Mouse (Mus musculus) brain, adult 2 months (tissue): ENCODE data around the gene Grid2.

Source experiments
- DNase-seq: peaks from one replicate; pipeline ENCODE4 v3.0.0; 2011; ENCODE audit warnings: low read depth, low spot score

Gene Grid2

DNA sequence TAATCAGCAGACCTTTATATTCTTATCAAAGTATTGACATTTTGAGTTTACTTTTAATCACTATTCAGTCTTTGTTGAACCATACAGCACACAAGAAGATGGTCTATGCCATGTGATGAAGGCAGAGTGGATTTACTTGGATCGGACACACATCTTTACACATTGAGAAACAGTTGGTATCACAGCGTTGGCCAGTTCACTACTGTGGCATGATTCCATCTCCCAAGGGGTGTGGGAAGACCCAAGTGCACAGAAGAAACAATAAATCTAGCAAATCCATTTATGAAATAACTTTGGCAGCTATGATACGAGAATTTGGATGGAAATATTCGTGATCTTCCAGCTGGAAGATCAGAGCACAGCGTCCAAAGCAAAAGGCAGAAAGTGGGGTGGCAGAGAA, 792.3 kb downstream of the Grid2 start:
- peak; percentile 40 for DNase-seq

DNA sequence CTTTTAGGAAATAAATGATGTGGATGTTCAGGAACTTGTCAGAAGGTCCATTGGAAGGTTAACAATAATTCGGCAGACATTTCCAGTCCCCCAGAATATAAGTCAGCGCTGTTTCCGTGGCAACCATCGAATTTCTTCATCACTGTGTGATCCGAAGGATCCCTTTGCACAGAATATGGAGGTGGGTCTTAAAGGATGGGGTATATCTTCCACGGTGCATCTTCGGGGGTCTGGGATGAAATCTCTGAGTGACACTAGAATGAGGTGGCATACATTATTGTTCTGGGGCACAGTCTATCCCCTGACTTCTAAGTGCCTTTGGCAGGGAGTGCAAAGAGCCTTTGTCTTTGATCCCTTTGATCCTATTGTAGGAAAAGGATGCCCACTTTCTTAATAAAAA, 808.2 kb downstream of the Grid2 start:
- no peak for DNase-seq

DNA sequence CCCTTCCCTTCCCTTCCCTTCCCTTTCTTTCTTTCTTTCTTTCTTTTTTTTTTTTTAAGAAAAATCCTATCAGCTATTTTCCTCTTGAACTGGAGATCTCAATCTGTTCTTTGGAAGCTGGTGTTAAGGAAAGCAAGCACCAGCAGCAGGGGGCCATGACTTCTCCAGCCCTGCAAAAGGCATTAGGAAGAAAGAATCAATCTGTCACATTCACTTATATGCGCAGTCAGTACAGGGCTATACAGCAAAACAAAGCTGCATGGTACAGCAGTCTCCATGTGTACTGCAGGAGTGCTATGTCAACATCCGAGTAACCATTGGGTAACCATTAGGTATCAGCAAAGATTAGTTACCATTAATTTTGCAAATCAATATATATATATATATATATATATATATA, 809.0 kb downstream of the Grid2 start:
- DNase-seq, result no peak

DNA sequence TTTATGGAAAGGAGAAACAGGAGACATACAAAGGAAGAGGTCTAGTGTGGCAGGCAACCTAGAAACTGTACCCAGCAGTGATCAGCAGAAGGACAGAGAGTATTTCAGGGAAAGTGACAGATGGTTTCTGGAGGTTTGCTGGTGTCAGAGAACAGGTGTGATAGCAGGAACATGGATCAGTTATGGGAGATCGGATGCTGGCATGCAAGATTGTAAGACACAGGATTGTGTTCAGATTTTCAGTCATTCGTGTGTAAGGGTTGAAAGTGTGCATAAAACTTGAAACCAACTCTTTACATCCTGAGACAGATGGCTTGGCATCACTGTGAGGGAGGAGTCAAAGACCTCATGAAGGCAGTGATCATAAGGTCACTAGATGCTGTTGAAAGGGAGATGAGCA, 817.7 kb downstream of the Grid2 start:
- peak; percentile 50 for DNase-seq

DNA sequence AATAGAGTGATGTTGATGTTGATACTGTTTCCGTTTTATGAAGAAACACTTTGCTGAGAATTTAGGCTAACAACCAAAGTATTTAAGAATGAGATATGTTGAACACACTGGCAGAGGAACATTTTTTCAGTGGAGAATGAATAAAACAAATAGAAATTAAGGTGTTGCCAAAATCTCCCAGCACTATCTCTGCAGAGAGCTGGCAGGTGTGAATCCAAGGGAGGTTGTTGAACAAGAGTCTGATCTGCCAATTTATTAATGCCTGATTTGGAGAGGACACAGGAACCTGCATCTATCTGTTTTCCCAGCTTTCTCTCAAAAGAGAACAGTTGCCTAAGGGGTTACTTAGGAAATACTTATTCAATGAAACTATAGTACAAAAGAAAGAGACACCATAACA, 822.2 kb downstream of the Grid2 start:
- peak; percentile 26 for DNase-seq

DNA sequence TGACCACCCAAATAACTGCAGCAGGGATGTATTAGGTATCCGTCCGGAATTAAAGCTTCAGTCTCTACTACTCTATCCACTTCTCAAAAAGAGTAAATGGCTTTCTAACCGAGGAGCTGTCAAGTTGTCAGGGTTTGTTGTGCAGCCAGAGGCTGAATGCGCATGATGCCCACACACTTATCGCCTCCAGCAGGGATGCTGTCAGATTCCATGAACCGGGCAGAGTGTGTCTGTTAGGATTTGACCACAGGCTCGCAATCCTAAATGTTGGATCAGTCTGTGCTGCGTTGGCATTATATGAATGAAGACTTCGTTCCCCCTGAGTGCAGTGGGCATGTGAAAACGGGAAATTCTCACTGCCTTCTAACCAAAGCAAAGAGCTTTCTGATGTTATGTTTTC, 843.0 kb downstream of the Grid2 start:
- peak; percentile 17 for DNase-seq

DNA sequence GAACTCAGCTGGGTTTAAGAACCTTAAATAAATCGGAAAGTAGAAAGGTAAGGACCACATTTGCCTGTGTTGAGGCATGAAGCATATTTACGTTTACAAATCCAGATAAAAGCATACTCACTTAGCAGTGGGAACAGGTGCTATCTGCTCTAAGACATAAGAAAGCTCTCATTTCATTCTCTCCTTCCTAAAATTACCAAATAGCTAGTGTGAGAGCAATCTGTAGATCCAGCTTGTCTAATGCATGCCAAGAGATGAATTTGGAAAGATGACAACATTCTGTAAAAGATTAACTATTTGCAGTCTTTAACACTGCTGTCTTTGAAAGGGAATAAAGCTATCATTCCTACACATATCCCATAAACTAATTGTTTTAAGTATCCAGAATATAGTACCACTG, 858.9 kb downstream of the Grid2 start:
- DNase-seq, result peak; percentile 29

DNA sequence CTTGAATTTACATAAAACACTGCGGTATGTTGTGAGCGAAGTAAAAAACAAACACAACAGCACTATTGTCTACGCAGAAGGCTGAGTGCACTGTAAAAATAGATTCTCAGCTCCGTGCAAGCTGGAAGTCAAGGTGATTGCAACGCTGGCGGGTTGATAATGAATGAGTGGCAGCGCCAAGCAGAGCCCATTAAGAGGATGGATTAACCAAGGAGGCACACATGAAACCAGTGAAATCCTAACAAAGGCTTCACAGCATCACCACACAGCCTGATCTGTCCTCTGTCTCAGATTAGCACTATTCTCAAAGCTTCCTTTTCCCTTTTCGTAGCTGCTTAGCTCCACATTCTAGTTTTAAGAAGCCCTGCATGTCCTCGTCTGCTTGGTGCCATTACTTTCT, 880.6 kb downstream of the Grid2 start:
- no peak for DNase-seq

DNA sequence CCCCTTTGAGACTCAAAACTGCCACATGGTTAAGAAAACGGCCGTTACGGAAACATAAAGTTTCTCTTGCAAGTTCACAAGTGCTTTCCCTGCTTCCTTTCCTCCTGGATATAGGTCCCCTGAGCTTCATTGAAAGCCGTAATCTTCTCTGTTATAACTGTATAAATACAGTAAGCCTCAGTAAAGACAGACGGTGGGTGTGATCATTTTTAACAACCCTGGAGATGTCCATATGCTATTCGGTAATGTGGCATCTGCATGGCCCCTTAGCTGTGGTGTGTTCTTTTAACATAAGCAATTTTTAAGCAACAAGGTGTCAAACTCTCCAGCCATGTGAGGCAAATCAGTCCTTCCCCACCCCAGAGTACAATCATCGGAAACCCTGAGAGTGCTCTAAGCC, 892.9 kb downstream of the Grid2 start:
- peak; percentile 1 for DNase-seq

DNA sequence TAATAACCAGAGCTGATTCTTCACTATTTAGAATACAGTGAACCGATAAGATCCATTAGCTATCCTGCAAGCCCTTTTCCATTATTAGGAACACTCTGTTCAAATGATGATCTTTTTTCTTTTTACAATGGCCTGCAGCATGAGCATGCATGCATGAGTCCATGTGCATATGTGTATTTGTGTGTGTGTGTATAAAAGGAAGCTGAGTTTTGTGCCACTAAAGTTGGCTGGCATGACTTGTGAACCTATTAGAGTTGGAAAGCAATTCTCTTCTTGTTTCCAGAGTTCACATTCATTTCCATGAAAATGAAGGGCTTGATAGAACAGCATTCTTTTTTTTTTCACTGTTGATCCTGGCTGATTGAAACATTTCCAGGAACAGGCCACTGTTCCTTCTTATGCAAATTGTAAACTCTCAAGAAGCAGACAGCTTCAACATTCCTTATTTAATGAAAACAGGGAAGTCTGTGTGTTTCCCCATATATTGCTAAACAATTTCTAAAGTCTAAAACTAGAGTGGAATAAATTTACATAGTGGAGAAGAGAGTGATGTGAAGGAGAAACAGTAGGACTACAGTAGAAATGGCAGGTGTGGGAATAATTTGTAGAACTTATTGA, 919.4 kb downstream of the Grid2 start:
- no peak for DNase-seq

DNA sequence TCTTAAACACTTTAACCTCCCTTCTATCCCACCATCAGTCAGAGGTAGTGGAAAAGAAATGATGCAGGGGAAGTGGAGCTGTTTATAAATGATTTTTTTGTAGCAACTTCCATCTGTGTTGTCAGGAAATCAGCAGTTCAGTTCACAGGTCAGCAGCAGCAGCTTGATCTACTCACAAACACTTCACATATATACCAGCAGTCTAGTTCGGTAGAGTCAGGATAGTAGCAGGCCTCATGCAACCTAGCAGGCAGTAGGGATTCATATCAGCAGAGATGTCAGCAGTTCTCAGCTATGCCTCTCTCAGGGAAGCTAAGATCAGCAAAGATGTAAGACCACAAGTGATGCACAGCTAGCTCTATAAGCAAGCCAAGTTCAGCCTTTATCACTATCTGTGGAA, 938.0 kb downstream of the Grid2 start:
- DNase-seq, result no peak

DNA sequence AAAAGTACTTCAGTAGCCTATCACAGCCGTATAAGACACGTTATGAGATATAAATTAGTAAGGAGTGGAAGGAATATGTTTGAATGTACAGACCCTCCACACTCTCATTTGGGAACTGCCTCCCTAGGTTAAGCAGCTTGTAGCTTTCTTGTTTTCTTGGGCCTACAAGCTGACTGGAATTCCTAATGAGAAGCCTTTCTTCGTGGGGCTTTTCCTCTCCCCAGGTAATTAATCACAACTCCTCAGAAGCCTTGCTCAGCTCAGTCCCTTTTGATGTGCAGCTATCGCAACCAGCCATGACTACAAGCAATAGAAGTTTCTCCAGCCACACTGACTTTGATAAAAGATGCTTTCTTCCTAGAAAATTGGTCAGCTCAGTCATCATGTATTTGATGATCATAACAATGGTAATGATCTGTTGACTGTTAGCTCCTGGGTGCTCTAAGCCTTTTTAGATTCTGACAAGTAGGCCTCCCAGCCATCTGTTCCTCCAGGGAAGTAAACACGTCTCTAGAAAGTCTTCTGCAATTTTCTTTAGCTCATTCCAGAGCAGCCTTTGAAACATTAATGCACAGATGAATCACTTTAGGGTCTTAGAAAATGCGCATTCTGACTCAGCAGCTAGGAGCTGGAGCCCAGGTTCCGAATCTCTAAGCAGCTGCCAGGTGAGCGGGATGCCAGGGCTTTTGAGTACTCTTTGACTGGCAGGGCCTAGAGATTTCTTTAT, 946.9 kb downstream of the Grid2 start:
- DNase-seq, result peak; percentile 70

DNA sequence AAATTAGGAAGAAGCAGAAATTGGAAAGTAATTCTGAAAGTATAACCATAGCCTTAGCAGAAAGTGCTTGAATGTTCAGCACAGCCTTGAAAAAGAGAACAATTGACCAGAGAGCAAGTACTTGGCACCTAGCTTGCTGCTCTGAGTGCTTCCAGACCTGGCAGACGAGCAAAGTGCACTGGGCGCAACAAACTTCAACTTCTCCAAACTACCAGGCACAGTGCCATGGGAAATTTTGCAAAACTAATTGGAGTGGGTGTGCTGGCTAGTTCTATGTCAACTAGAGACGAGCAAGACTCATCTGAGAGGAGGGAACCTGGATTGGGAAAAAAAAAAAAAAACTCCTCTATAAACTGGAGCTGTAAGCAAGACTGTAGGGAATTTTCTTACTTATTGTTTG, 980.7 kb downstream of the Grid2 start:
- DNase-seq, result peak; percentile 19

DNA sequence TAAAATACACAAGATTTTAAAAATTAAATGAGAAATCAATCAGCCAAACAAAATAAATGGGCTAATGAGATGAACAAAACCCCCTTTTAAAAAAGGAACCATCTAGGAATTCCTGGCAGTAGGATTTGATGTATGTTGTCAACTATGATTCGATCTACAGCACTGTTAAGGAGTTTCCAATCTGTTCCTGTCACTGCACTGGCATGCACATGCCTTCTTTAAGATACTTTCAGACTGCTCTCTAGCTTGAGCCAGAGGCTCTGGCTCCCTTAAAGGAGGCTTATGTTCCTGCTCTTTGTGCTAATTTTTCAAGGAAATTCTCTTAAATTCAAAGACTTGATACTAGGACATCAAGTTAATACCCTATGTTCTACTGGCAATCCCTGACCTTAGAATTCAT, 984.9 kb downstream of the Grid2 start:
- DNase-seq, result no peak

DNA sequence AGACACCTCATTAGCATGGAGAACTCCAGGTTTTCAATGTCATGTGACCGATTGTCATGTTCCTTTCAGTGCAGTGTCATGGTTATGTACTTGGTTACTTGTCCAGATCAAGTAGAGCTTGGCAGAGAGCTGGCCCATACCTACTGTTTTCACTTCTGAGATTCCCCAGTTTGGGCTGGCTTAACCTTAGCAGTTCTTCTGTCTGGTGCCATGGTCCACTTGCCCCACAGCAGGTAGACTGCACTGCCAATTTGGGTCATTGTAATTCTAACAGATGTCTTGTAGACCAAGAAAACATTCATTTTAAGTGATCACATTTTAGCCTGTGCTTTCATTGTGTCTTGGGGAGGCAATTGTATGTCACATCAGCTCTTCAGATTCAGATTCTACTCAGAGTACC, 990.3 kb downstream of the Grid2 start:
- no peak for DNase-seq

DNA sequence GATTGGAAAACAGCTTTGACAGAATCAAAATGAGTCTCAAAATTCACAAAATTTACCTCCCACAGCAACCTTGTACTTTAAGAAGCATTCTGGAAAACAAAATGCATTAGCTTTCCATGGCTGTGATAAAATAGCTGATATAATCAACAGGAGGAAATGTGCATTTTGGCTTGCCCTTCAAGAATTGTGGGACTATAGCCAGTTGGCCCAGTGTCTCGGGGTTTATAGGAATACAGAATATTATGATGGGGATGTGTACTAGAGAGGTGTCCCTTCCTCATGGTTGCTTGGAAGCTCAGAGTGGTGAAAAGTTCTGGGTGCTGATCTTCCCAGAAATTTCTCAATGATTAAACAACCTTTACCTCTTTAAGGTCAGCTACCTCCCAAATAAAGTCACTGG, 995.4 kb downstream of the Grid2 start:
- peak; percentile 21 for DNase-seq

DNA sequence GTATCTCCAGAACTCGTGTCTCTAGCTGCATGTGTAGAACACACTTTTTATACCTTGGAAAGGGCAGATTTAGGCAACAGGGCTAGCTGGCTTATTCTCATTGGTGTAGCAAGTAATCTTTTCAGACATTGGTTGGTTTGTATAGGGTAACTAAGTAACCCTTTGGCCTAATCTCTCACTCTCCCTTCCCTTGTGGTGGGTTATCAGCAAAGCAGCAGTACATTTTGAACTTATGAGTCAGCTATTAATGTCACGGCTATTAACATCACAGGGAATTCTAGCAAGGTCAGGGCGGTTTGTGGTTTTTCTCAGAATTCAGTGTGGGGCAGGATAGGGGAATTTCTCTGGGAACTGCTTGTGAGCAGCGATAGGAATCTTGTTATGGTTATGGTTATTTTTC, 1007.8 kb downstream of the Grid2 start:
- no peak for DNase-seq

DNA sequence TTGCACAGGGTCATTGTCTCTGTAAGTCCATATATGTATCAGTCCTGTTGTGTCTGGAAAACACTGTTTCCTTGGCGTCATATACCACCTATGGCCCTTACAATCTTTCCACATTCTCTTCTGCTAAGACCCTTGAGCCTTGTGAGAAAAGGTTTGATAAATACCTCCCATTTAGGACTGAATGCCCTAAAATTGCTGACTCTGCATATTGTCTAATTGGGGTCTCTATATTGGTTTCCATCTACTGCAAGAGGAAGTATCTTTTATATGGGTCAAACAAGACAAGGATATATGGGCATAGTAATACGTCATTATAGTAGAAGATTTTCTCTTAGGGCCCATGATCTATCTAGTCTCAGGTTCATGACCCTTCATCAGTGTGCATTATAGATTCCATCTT, 1008.5 kb downstream of the Grid2 start:
- no peak for DNase-seq

DNA sequence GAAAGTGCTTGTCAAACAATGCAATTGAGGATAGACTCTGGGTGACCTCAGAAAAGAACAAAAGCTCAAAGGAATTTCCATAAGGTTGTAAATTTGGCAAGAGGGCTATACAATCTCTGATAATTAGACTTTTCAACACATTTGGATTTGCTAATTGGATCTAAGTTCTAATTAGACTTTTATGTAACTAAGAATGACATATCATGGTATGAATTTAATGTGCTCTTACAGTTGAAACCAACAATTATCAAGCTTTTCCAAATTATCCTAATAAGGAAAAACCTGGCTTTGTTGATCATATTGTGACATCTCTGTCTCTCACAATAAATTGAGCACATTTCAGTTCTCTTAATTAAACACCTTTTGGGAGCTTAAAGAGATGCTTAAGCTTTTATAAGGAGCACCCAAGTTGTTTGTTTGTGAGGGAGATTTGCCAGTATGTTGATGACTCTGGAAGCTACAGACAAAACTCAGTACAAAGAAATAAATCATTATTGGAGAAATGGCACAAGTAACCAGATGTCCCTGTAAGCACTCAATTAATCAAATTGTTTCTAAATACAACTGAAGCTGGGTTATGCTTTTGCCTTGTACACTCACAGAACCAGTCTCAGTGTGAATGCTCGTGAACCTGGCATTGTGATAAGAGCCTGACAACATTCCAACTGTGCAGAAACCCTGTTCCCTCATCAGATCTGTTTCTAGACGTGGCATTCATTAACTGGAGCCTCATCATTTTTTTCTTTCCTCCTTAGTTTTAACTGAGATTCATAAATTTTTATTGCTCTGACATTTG, 1018.8 kb downstream of the Grid2 start:
- DNase-seq, result no peak

DNA sequence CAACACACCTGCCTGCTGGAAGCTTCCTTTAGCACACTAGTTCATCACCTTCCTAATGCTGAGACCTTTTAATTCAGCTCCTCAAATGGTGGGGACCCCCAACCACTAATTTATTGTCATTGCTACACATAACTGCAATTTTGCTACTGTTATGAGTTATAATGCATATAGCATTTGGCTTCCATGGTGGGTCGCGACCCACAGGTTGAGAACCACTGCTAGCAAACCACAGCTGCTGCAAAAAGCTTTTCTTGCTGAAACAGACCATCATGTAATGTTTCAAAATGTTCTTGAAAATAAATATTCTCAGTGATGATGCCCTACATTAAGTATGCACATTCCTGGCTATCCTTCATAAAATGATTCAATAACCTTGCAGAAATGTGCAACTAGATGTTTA, 1024.3 kb downstream of the Grid2 start:
- no peak for DNase-seq

DNA sequence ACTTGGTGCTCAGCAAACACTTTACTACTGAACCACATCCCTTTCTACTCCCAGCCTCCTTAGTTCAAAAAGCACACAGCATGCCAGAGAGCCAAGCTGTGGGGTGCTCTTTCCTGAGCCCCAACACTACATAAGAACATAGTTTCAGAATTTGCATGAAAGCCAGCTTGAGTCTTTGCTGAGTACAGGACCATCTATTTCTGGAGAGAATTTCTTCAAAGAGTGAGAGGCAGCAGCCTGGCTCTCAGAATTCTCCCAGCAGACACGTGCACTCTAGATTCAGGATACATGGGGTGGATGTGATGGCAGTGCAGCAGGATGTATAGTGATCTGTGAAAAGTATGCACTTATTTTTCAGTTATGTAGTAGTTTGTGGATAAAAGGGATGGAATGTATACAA, 1038.1 kb downstream of the Grid2 start:
- peak; percentile 22 for DNase-seq

DNA sequence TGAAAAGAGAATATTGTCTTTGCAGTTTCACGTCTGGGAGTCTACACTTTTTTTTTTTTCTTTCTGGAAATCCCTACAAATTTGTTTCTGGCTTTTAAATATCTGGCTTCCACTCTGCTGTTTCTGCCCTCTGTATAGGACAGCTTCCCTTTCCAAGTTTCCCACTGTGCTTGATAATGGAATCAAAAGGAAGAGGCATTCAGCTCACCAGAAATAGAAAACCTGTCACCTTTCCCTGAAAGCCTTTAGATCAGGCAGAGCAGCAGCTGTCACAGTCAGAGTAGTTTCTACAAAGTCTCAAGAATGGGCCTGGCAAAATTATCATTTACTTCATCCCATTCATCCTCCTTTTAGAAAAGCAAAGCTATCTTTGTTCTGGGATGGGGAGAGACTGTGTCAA, 1042.0 kb downstream of the Grid2 start:
- peak; percentile 74 for DNase-seq
